Mouse (Mus musculus) embryonic facial prominence, embryonic 12.5 days (tissue): Measurements from ENCODE around the gene Pfkfb1. TPM values are rescaled to one million over a fixed set of nuclear protein-coding genes. Genes with fewer than 3 reads are reported as not detected.

Source experiments
- ATAC-seq: fragments of 200-750 bp; cut with Nextera tagmentation; 2 replicates; pipeline ENCODE4 v1.8.0; 2017; ENCODE audit not compliant: insufficient number of reproducible peaks, insufficient read depth, low FRiP score, low TSS enrichment
- H3K27ac ChIP-seq: fragments of 300-500 bp; sonication (generic); 2 replicates; pipeline ENCODE4 v1.5.1; 2016; ENCODE audit warnings: mild to moderate bottlenecking
- H3K27me3 ChIP-seq: fragments of 300-500 bp; sonication (generic); 2 replicates; pipeline ENCODE4 v1.6.1; 2016; ENCODE audit warnings: mild to moderate bottlenecking, moderate library complexity
- H3K36me3 ChIP-seq: fragments of 300-500 bp; sonication (generic); 2 replicates; pipeline ENCODE4 v1.6.1; 2016; ENCODE audit warnings: mild to moderate bottlenecking
- H3K4me1 ChIP-seq: fragments of 300-500 bp; sonication (generic); 2 replicates; pipeline ENCODE4 v1.6.1; 2016
- H3K4me2 ChIP-seq: fragments of 300-500 bp; sonication (generic); replicated peaks from 2 replicates; pipeline ENCODE4 v1.6.1; 2016; ENCODE audit warnings: mild to moderate bottlenecking, moderate library complexity
- H3K4me3 ChIP-seq: fragments of 300-500 bp; sonication (generic); 2 replicates; pipeline ENCODE4 v1.5.1; 2016; ENCODE audit warnings: mild to moderate bottlenecking
- H3K9ac ChIP-seq: fragments of 300-500 bp; sonication (generic); 2 replicates; pipeline ENCODE4 v1.6.1; 2016; ENCODE audit warnings: mild to moderate bottlenecking, moderate library complexity
- H3K9me3 ChIP-seq: fragments of 300-500 bp; sonication (generic); 2 replicates; pipeline ENCODE4 v1.6.1; 2016; ENCODE audit warnings: mild to moderate bottlenecking, moderate library complexity
- WGBS: fragments of 180-500 bp; shearing (Covaris S2); methylation state at CpG from one replicate; pipeline ENCODE4 v1.1.7; 2016; 5-methylcytosine and 5-hydroxymethylcytosine counted together
- polyA plus RNA-seq: library from polyadenylated mRNA; unstranded; fragments of >200 nt; fragmentation: Nextera tagmentation; extraction: Ambion mirVana; gene quantifications from 2 replicates; pipeline ENCODE4 v1.2.1, GENCODE M21; 2016

Gene Pfkfb1
- polyA plus RNA-seq, 1 experiment from 2014 or later: 7.9 TPM

GRCm38 (mm10) chrX:150593266-150594035, 5.4 kb downstream of the Pfkfb1 start:
- Histone ChIP-seq H3K27me3 (no peaks in the 10 kb centered on the region), H3K9ac (no peak overlapping the region), H3K9me3 (no peaks in the 10 kb centered on the region), H3K36me3 (no peaks in the 10 kb centered on the region), H3K4me1 (no peaks in the 10 kb centered on the region), H3K4me2 (no peak overlapping the region), H3K4me3 (no peak overlapping the region), H3K27ac (no peak overlapping the region)
- ATAC-seq: no peak
- WGBS: 86% methylated on average over 12 of the region's 12 CpGs

GRCm38 (mm10) chrX:150594176-150594575, 6.1 kb downstream of the Pfkfb1 start:
- Histone ChIP-seq H3K4me2 (no peak overlapping the region), H3K27ac (no peak overlapping the region), H3K4me3 (no peak overlapping the region), H3K9ac (no peak overlapping the region), H3K4me1 (no peaks in the 10 kb centered on the region), H3K36me3 (no peaks in the 10 kb centered on the region), H3K27me3 (no peaks in the 10 kb centered on the region), H3K9me3 (no peaks in the 10 kb centered on the region)
- ATAC-seq: no peak
- 92% methylated on average over 3 of the region's 3 CpGs for WGBS

GRCm38 (mm10) chrX:150595016-150595760, 7.2 kb downstream of the Pfkfb1 start:
- Histone ChIP-seq H3K4me3 (no peak overlapping the region), H3K4me2 (no peak overlapping the region), H3K27ac (no peak overlapping the region), H3K36me3 (no peaks in the 10 kb centered on the region), H3K4me1 (no peaks in the 10 kb centered on the region), H3K9me3 (no peaks in the 10 kb centered on the region), H3K27me3 (no peaks in the 10 kb centered on the region), H3K9ac (no peak overlapping the region)
- 73% methylated on average over 9 of the region's 9 CpGs for WGBS
- ATAC-seq: no peak

- Histone ChIP-seq H3K4me3 (no peak overlapping the region), H3K27me3 (no peaks in the 10 kb centered on the region), H3K36me3 (no peaks in the 10 kb centered on the region), H3K4me1 (no peaks in the 10 kb centered on the region), H3K4me2 (no peak overlapping the region), H3K9ac (no peak overlapping the region), H3K9me3 (no peaks in the 10 kb centered on the region), H3K27ac (no peak overlapping the region)
- ATAC-seq: no peak
- 88% methylated on average over 2 of the region's 2 CpGs for WGBS
Observed at GRCm38 (mm10) chrX:150598882-150599281, 10.9 kb downstream of the Pfkfb1 start.

GRCm38 (mm10) chrX:150636421-150636820, 48.4 kb downstream of the Pfkfb1 start:
- ATAC-seq: no peak

GRCm38 (mm10) chrX:150656122-150656907, 68.3 kb downstream of the Pfkfb1 start:
- 0 out of 2 replicates have a peak, but pooled peaks have one; percentile 22 for ATAC-seq
- H3K9me3 ChIP-seq: no peaks in the 10 kb centered on the region
- H3K27me3 ChIP-seq: no peaks in the 10 kb centered on the region
- H3K4me1 ChIP-seq: no peaks in the 10 kb centered on the region
- H3K9ac ChIP-seq: peak overlapping the region; percentile 62
- peaks cover 17% of the 10 kb centered on the region; the same call in 1 of the 2 replicates for H3K36me3 ChIP-seq
- H3K27ac ChIP-seq: no peak overlapping the region; the same call in 1 of the 2 replicates
- peak overlapping the region; percentile 50 for H3K4me2 ChIP-seq
- H3K4me3 ChIP-seq: peak overlapping the region; percentile 49
- WGBS: 39% methylated on average over 33 of the region's 44 CpGs

More at GRCm38 (mm10) chrX:150636421-150636820, 48.4 kb downstream of the Pfkfb1 start:
- H3K4me3 ChIP-seq: no peak overlapping the region
- no peaks in the 10 kb centered on the region for H3K27me3 ChIP-seq
- no peak overlapping the region for H3K27ac ChIP-seq
- no peaks in the 10 kb centered on the region for H3K4me1 ChIP-seq
- H3K4me2 ChIP-seq: no peak overlapping the region
- no peak overlapping the region for H3K9ac ChIP-seq
- no peaks in the 10 kb centered on the region for H3K36me3 ChIP-seq
- WGBS: 61% methylated on average over 1 of the region's 1 CpGs
- H3K9me3 ChIP-seq: no peaks in the 10 kb centered on the region

- 25% methylated on average over 37 of the region's 37 CpGs for WGBS
- Histone ChIP-seq H3K27ac (peak within 1 kb of the TSS; percentile 73; the same call in 1 of the 2 replicates), H3K36me3 (peaks cover 17% of the 10 kb centered on the region; the same call in 1 of the 2 replicates), H3K4me3 (peak within 1 kb of the TSS; percentile 49), H3K9me3 (no peaks in the 10 kb centered on the region), H3K4me1 (no peaks in the 10 kb centered on the region), H3K9ac (peak within 1 kb of the TSS; percentile 62), H3K4me2 (peak within 1 kb of the TSS; percentile 50), H3K27me3 (no peaks in the 10 kb centered on the region)
- ATAC-seq: peak; percentile 94
Observed at GRCm38 (mm10) chrX:150656908-150657796, 69.1 kb downstream of the Pfkfb1 start, which contains the start of gene Tro. Tro (minus strand) TSS chrX:150657583.

- Histone ChIP-seq H3K36me3 (peaks cover 11% of the 10 kb centered on the region; the same call in 1 of the 2 replicates), H3K27ac (no peak overlapping the region), H3K27me3 (no peaks in the 10 kb centered on the region), H3K4me2 (peak overlapping the region; percentile 50), H3K4me3 (no peak overlapping the region), H3K9ac (no peak overlapping the region), H3K9me3 (no peaks in the 10 kb centered on the region), H3K4me1 (no peaks in the 10 kb centered on the region)
- no peak for ATAC-seq
- WGBS: 48% methylated on average over 3 of the region's 3 CpGs
Observed at GRCm38 (mm10) chrX:150657797-150658118, 69.7 kb downstream of the Pfkfb1 start.

GRCm38 (mm10) chrX:150662809-150663208, 74.8 kb downstream of the Pfkfb1 start:
- no peak for ATAC-seq
- Histone ChIP-seq H3K9me3 (no peaks in the 10 kb centered on the region), H3K36me3 (no peaks in the 10 kb centered on the region), H3K4me1 (no peaks in the 10 kb centered on the region), H3K9ac (no peak overlapping the region), H3K27ac (no peak overlapping the region), H3K27me3 (no peaks in the 10 kb centered on the region), H3K4me2 (no peak overlapping the region), H3K4me3 (no peak overlapping the region)
- 35% methylated on average over 4 of the region's 4 CpGs for WGBS

GRCm38 (mm10) chrX:150677505-150677904, 89.5 kb downstream of the Pfkfb1 start:
- H3K4me1 ChIP-seq: no peaks in the 10 kb centered on the region
- no peaks in the 10 kb centered on the region for H3K36me3 ChIP-seq
- H3K27ac ChIP-seq: no peak overlapping the region
- ATAC-seq: no peak
- no peak overlapping the region for H3K9ac ChIP-seq
- no peaks in the 10 kb centered on the region for H3K9me3 ChIP-seq
- H3K4me3 ChIP-seq: no peak overlapping the region
- 18% methylated on average over 1 of the region's 1 CpGs for WGBS
- no peak overlapping the region for H3K4me2 ChIP-seq
- H3K27me3 ChIP-seq: no peaks in the 10 kb centered on the region; the same call in 1 of the 2 replicates
